Mouse (Mus musculus): ENCODE data around the gene Synm.

DNA sequence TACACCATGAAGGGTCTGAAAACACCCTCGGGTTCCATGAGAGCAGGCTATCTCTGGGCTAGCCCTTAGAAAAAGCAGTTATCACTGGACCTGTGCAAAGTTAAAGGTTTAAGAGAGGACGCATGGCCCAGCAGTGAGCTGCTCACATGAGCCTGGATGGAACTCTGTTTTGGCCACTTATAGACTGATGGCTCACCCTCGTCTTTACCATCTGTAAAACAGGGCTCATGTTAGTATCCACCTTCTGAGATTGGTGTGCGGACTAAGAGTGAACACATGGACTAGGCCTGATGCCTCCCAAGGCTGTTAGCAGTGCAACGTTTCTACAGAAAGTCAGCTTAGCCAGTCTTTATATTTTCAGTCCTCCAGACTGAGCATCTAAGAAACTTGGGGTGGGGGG lies 2.9 kb downstream of the Synm start:
- TF ChIP-seq POLR2A (IDR thresholded peaks at IDR 0.05; ENCODE audit: borderline replicate concordance, low read depth, low read length): no peak
- no peak for TF ChIP-seq CTCF (IDR thresholded peaks at IDR 0.05; ENCODE audit: low read depth, low read length)

All from bone marrow macrophage, adult 2 months (primary cell).